Mouse (Mus musculus) kidney, adult 2 months (tissue): ENCODE results near the gene Luc7l2.

Experiments
- CTCF ChIP-seq: fragments of 200-500 bp; conservative IDR thresholded peaks from 2 replicates; pipeline ENCODE4 v1.5.1; 2011; ENCODE audit warnings: low read depth, mild to moderate bottlenecking, control low read depth, low read length, moderate library complexity, mixed read lengths; ENCODE audit not compliant: insufficient read depth, insufficient read length
- POLR2A ChIP-seq: fragments of 200-500 bp; IDR thresholded peaks from one replicate; pipeline ENCODE4 v1.6.1; 2011; ENCODE audit warnings: low read depth, low read length, control low read depth

GRCm38 (mm10) chr6:38649545-38649944 lies 98.4 kb downstream of the Luc7l2 start:
- TF ChIP-seq CTCF (peak; percentile 31; the same call in 1 of the 2 replicates), POLR2A (no peak)
